Mouse (Mus musculus) CH12.LX (cell line): ENCODE data around the gene Lingo3. TPM values are rescaled to one million over a fixed set of nuclear protein-coding genes. Genes with fewer than 3 reads are reported as not detected.

Experiments used
- DNase-seq: peaks from one replicate; pipeline ENCODE4 v3.0.0-alpha.2; 2013; ENCODE audit errors: extremely low read depth
- H3K27ac ChIP-seq: 2 replicates; pipeline ENCODE4 v1.5.1; 2012; ENCODE audit warnings: low read depth, mild to moderate bottlenecking, control low read depth, moderate library complexity; ENCODE audit not compliant: insufficient read depth
- H3K27me3 ChIP-seq: replicated peaks from 2 replicates; pipeline ENCODE3; 2012; ENCODE audit warnings: inconsistent platforms
- H3K36me3 ChIP-seq, 2 experiments: replicated peaks in 1 of 2; 2 replicates each; pipeline versions ENCODE3 to v1.6.1; 2012; ENCODE audit warnings: inconsistent platforms in 1 of 2, low read length in 1 of 2, mild to moderate bottlenecking in 1 of 2, mixed read lengths in 1 of 2, moderate library complexity in 1 of 2; ENCODE audit not compliant: control insufficient read depth in 1 of 2, insufficient read depth in 1 of 2
- H3K4me1 ChIP-seq, 2 experiments: 2 replicates each; pipeline ENCODE4 v1.6.1; 2012; ENCODE audit warnings: inconsistent platforms in 1 of 2, moderate library complexity in 1 of 2; ENCODE audit not compliant: insufficient read depth in 2 of 2, control insufficient read depth in 1 of 2
- H3K4me2 ChIP-seq: 2 replicates; pipeline ENCODE4 v1.6.1; 2012; ENCODE audit warnings: low read depth, mild to moderate bottlenecking, control low read depth; ENCODE audit not compliant: poor library complexity, insufficient read depth, severe bottlenecking
- H3K4me3 ChIP-seq, 3 experiments: fragments of 150-350 bp in 1 of 3; sonication (generic) in 1 of 3; replicated peaks in 1 of 3; 2 replicates each; pipeline versions ENCODE3 to v1.5.1; 2011 to 2012; ENCODE audit warnings: low read depth in 2 of 3, low read length in 2 of 3, mild to moderate bottlenecking in 2 of 3, moderate library complexity in 2 of 3, control low read depth in 1 of 3, improper control_type of control experiment in 1 of 3, inconsistent platforms in 1 of 3, mixed read lengths in 1 of 3; ENCODE audit not compliant: poor library complexity in 1 of 3
- H3K79me2 ChIP-seq: replicated peaks from 2 replicates; pipeline ENCODE4 v1.6.1; 2012; ENCODE audit warnings: mild to moderate bottlenecking, moderate library complexity; ENCODE audit not compliant: control insufficient read depth, poor library complexity, insufficient read depth, severe bottlenecking; ENCODE audit errors: extremely low read depth
- H3K9ac ChIP-seq: 2 replicates; pipeline ENCODE4 v1.6.1; 2012; ENCODE audit warnings: low read depth, mild to moderate bottlenecking, control low read depth, moderate library complexity; ENCODE audit not compliant: insufficient read depth
- H3K9me3 ChIP-seq: replicated peaks from 2 replicates; pipeline ENCODE3; 2012; ENCODE audit warnings: low read length, inconsistent platforms, mixed read lengths
- BHLHE40 ChIP-seq: IDR thresholded peaks from 2 replicates; pipeline ENCODE4 v1.6.1; 2011; ENCODE audit warnings: mild to moderate bottlenecking, low read depth, low read length, improper control_type of control experiment
- CHD1 ChIP-seq: IDR thresholded peaks from 2 replicates; pipeline ENCODE4 v1.6.1; 2012; ENCODE audit warnings: low read depth, low read length, improper control_type of control experiment, inconsistent platforms
- CHD2 ChIP-seq: IDR thresholded peaks from 2 replicates; pipeline ENCODE4 v1.6.1; 2011; ENCODE audit warnings: low read length, improper control_type of control experiment
- ELF1 ChIP-seq: IDR thresholded peaks from 2 replicates; pipeline ENCODE4 v1.6.1; 2014; ENCODE audit warnings: low read depth, mild to moderate bottlenecking, inconsistent platforms, low read length, improper control_type of control experiment
- HCFC1 ChIP-seq: IDR thresholded peaks from 2 replicates; pipeline ENCODE4 v1.6.1; 2012; ENCODE audit warnings: low read depth, mild to moderate bottlenecking, inconsistent platforms, low read length, improper control_type of control experiment
- IRF4 ChIP-seq: IDR thresholded peaks from 2 replicates; pipeline ENCODE4 v1.6.1; 2014; ENCODE audit warnings: low read depth, mild to moderate bottlenecking, inconsistent platforms, low read length, improper control_type of control experiment
- JUN ChIP-seq: IDR thresholded peaks from 2 replicates; pipeline ENCODE4 v1.6.1; 2011; ENCODE audit warnings: low read depth, mild to moderate bottlenecking, low read length, improper control_type of control experiment, moderate library complexity; ENCODE audit not compliant: insufficient read depth
- JUND ChIP-seq: conservative IDR thresholded peaks from 2 replicates; pipeline ENCODE4 v1.6.1; 2011; ENCODE audit warnings: low read depth, low read length, improper control_type of control experiment
- KAT2A ChIP-seq: IDR thresholded peaks from 2 replicates; pipeline ENCODE4 v1.6.1; 2012; ENCODE audit warnings: low read length, improper control_type of control experiment, inconsistent platforms; ENCODE audit not compliant: insufficient replicate concordance
- MAFK ChIP-seq: IDR thresholded peaks from 2 replicates; pipeline ENCODE4 v1.6.1; 2011; ENCODE audit warnings: low read length, improper control_type of control experiment; ENCODE audit not compliant: insufficient replicate concordance
- MAX ChIP-seq: IDR thresholded peaks from 2 replicates; pipeline ENCODE4 v1.6.1; 2011; ENCODE audit warnings: low read length, improper control_type of control experiment
- MAZ ChIP-seq: IDR thresholded peaks from 2 replicates; pipeline ENCODE4 v1.6.1; 2012; ENCODE audit warnings: low read depth, mild to moderate bottlenecking, inconsistent platforms, low read length, improper control_type of control experiment, moderate library complexity
- MXI1 ChIP-seq: IDR thresholded peaks from 2 replicates; pipeline ENCODE4 v1.6.1; 2011; ENCODE audit warnings: mild to moderate bottlenecking, low read depth, low read length, improper control_type of control experiment
- MYC ChIP-seq: IDR thresholded peaks from 2 replicates; pipeline ENCODE4 v1.6.1; 2011; ENCODE audit warnings: low read depth, mild to moderate bottlenecking, improper control_type of control experiment, low read length
- NELFE ChIP-seq: IDR thresholded peaks from 2 replicates; pipeline ENCODE4 v1.6.1; 2011; ENCODE audit warnings: low read depth, low read length, improper control_type of control experiment
- NRF1 ChIP-seq: IDR thresholded peaks from 2 replicates; pipeline ENCODE4 v1.6.1; 2014; ENCODE audit warnings: low read depth, mild to moderate bottlenecking, inconsistent platforms, low read length, improper control_type of control experiment, moderate library complexity
- PAX5 ChIP-seq: IDR thresholded peaks from 2 replicates; pipeline ENCODE4 v1.6.1; 2012; ENCODE audit warnings: low read length, inconsistent platforms, mixed read lengths
- POLR2A ChIP-seq: IDR thresholded peaks from 2 replicates; pipeline ENCODE4 v1.6.1; 2011; ENCODE audit warnings: low read depth, mild to moderate bottlenecking, improper control_type of control experiment, low read length
- POLR2AphosphoS2 ChIP-seq: IDR thresholded peaks from 2 replicates; pipeline ENCODE4 v1.6.1; 2011; ENCODE audit warnings: low read depth, low read length, improper control_type of control experiment
- RCOR1 ChIP-seq: conservative IDR thresholded peaks from 2 replicates; pipeline ENCODE4 v1.6.1; 2012; ENCODE audit warnings: low read depth, mild to moderate bottlenecking, inconsistent platforms, low read length, improper control_type of control experiment
- SIN3A ChIP-seq: IDR thresholded peaks from 2 replicates; pipeline ENCODE4 v1.6.1; 2012; ENCODE audit warnings: low read length, improper control_type of control experiment, inconsistent platforms
- TBP ChIP-seq: conservative IDR thresholded peaks from 2 replicates; pipeline ENCODE4 v1.6.1; 2011; ENCODE audit warnings: low read depth, low read length, improper control_type of control experiment
- TCF12 ChIP-seq: IDR thresholded peaks from 2 replicates; pipeline ENCODE4 v1.6.1; 2014; ENCODE audit warnings: low read depth, mild to moderate bottlenecking, inconsistent platforms, low read length, improper control_type of control experiment
- USF1 ChIP-seq: IDR thresholded peaks from 2 replicates; pipeline ENCODE4 v1.6.1; 2014; ENCODE audit warnings: low read depth, mild to moderate bottlenecking, inconsistent platforms, low read length, improper control_type of control experiment
- ZC3H11A ChIP-seq: IDR thresholded peaks from 2 replicates; pipeline ENCODE4 v1.6.1; 2012; ENCODE audit warnings: low read depth, mild to moderate bottlenecking, inconsistent platforms, low read length, improper control_type of control experiment
- ZMIZ1 ChIP-seq: IDR thresholded peaks from 2 replicates; pipeline ENCODE4 v1.6.1; 2012; ENCODE audit warnings: low read depth, mild to moderate bottlenecking, inconsistent platforms, low read length, improper control_type of control experiment
- ZNF384 ChIP-seq: IDR thresholded peaks from 2 replicates; pipeline ENCODE4 v1.6.1; 2012; ENCODE audit warnings: low read depth, low read length, improper control_type of control experiment, inconsistent platforms
- dilution Hi-C: fragments of 300-500 bp; cut with MboI; formaldehyde crosslinking; loops from 2 replicates; pipeline ENCODE4 v1.14.3; 2020; ENCODE audit warnings: low sequenced_read_pairs; ENCODE audit not compliant: extremely low pct_unique_long_range_greater_than_20kb, extremely low pct_ligation_motif_present
- in situ Hi-C: fragments of 300-500 bp; cut with MboI; formaldehyde crosslinking; loops from 3 replicates; pipeline ENCODE4 v1.14.3; 2019; ENCODE audit warnings: low sequenced_read_pairs, low pct_ligation_motif_present, low pct_unique_long_range_greater_than_20kb, mixed read lengths
- polyA plus RNA-seq: library from polyadenylated mRNA; unstranded; fragments of >175 nt; gene quantifications from 2 replicates; pipeline ENCODE4 v1.2.1, GENCODE M21; 2012; ENCODE audit warnings: low read depth; ENCODE audit not compliant: insufficient read length
- total RNA-seq, 2 experiments: library from RNA; depleted of rRNA; stranded (reverse); fragments of 300-350 nt in 1 of 2; fragments of >200 nt in 1 of 2; gene quantifications; 2 replicates each; pipeline ENCODE4 v1.2.3; 2012 to 2014

The Lingo3 gene
- total and polyA plus RNA-seq, 3 experiments, result 0.21 TPM; not detected in 2

DNA sequence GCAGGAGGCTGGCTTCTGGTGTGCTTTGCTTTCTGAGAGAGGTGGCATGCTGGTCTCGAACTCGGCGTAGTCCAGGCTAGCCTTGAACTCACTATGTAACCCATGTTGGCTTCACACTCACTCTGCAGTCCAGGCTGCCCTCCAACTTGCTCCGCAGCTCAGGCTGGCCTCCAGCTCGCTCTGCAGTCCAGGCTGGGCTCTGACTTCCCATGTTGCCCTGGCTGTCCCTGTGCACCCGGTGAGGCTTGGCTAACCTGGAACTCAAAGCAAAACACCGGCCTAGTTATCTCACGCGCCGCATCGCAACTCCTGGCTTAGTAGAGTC is 11.9 kb upstream of the Lingo3 start:
- H3K36me3 ChIP-seq, result peaks cover 22 to 52% of the 10 kb centered on the region in 2 experiments
- H3K4me3 ChIP-seq, result peak overlapping the region; percentile 85 to 99 (median 90)
- TF ChIP-seq USF1 (no peak), MYC (0 out of 2 replicates have a peak, but pooled peaks have one; percentile 2)
- H3K9ac ChIP-seq, result peak overlapping the region; percentile 45
- no peak for DNase-seq
- no peaks in the 10 kb centered on the region for H3K27me3 ChIP-seq
- peaks cover 10 to 34% of the 10 kb centered on the region in 2 experiments for H3K4me1 ChIP-seq
- H3K4me2 ChIP-seq, result peak overlapping the region; percentile 64
- H3K9me3 ChIP-seq, result no peaks in the 10 kb centered on the region
- dilution Hi-C loops, result no loop called here
- in situ Hi-C loops, result loop anchor here (5.0 kb wide), 1 partner anchor 33 kb away; no protein-coding TSS in a partner anchor
- H3K79me2 ChIP-seq, result peaks cover 16% of the 10 kb centered on the region
- H3K27ac ChIP-seq, result no peak overlapping the region

DNA sequence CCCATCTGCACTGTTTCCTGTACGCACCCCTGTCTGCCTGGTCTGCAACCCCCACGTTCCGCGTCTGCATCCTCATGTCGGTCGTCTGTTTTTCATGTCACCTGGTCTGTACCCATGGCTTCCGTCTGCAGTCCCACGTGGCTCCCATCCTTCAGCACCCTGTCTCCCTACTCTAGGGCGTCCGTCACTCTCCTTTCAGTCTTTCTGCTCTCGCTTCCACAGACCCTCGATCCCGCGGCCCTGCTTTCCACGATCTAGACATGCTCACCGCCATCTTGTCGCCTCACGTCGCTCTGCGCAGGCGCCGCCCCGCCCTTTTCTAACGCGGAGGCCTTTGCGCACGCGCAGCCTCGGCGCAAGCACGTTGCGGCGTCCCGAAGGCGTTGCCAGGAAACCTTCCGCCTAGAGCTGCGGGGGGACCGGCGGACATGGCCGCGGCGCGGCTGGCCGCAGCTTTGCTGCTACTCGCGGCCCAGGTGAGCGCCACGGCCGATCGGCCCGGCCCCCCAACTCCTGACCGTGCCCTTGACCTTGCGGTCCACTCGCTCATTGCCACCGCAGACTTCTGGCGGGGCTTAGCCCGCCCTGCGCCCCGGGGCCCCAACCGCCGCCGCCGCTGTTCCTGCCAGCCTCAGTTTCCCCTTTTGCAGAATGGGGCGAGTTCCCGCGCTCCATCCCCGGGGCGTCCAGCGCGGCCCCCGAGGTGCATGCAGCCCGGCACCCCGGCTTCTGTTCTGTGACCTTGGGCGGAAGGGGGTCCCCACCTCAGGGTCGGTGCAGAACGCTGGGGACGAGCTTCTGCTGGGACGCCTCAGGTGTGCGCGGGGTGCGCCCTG is 11.3 kb upstream of the Lingo3 start, which contains the start of the genes Lsm7 and Sppl2b:
Lsm7 (minus strand) TSS at position 297 of the 836 bp plus-strand sequence.
Sppl2b (plus strand) TSS at position 363 of the 836 bp plus-strand sequence.
- peaks cover 10 to 34% of the 10 kb centered on the region in 2 experiments for H3K4me1 ChIP-seq
- dilution Hi-C loops, result no loop called here
- peaks cover 16% of the 10 kb centered on the region for H3K79me2 ChIP-seq
- TF ChIP-seq BHLHE40 (0 out of 2 replicates have a peak, but pooled peaks have one; percentile 15), ELF1 (peak; percentile 75; the same call in 1 of the 2 replicates), JUN (no peak), ZC3H11A (no peak), NELFE (peak; percentile 94), MAFK (no peak), KAT2A (0 out of 2 replicates have a peak, but pooled peaks have one; percentile 53), TCF12 (peak; percentile 85), MAX (peak; percentile 91), MAZ (no peak), POLR2AphosphoS2 (peak; percentile 75; the same call in 1 of the 2 replicates), SIN3A (peak; percentile 96), JUND (no peak), CHD2 (no peak), RCOR1 (0 out of 2 replicates have a peak, but pooled peaks have one; percentile 48), POLR2A (peak; percentile 86), TBP (0 out of 2 replicates have a peak, but pooled peaks have one; percentile 60), ZNF384 (no peak), MXI1 (peak; percentile 96), ZMIZ1 (peak; percentile 89), CHD1 (no peak), PAX5 (no peak), NRF1 (peak; percentile 100), HCFC1 (peak; percentile 82), IRF4 (no peak), MYC (peak; percentile 91; the same call in 1 of the 2 replicates)
- no peaks in the 10 kb centered on the region for H3K9me3 ChIP-seq
- peak; percentile 93 for DNase-seq
- peaks cover 22 to 55% of the 10 kb centered on the region in 2 experiments for H3K36me3 ChIP-seq
- peak within 1 kb of the TSS; percentile 79 for H3K4me2 ChIP-seq
- H3K4me3 ChIP-seq, result peak within 1 kb of the TSS; percentile 85 to 99 (median 90)
- peak within 1 kb of the TSS; percentile 81 for H3K9ac ChIP-seq
- in situ Hi-C loops, result loop anchor here (5.0 kb wide), 1 partner anchor 33 kb away; no protein-coding TSS in a partner anchor
- H3K27ac ChIP-seq, result peak within 1 kb of the TSS; percentile 19; the same call in 1 of the 2 replicates
- no peaks in the 10 kb centered on the region for H3K27me3 ChIP-seq
